In the genomic region with DNA sequence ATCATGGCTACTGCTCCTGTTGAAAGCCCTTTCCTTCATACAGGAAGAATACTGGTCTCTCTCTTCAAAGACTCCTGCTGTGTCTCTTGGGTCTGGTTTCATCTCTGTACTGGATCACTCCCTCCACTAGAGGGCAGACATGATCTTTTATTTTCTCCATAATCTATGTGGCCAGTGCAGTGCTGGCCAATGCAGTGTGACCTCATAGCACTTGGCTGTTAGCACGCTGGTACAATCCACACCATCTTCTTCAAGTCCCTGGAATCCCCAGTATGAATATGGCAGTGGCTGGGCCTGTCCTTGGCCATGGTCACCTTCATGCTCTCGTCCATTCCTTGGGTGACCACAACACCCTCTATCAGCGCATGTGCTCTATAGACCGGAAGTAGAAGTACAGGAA, we compare ENCODE assay signal across 7 mouse cellular contexts. TPM values are rescaled to one million over a fixed set of nuclear protein-coding genes. Genes with fewer than 3 reads are reported as not detected.
DNase-seq lines count a peak whose midpoint lies in the region; TF ChIP-seq lines count a peak whose summit lies in the region.

No protein-coding gene starts in this region.

- TF ChIP-seq EP300 in MEL (IDR thresholded peaks at IDR 0.05; ENCODE audit: low read depth in 1 of 2, low read length in 2 of 2): no peak

- peak; percentile 40 to 41 for DNase-seq in B cell, adult 2 months
- DNase-seq in MEL (ENCODE audit: low read depth, low spot score): peak; percentile 32
- peak; percentile 82 for DNase-seq in embryo, embryonic 10 days (ENCODE audit: low spot score)
- peak; percentile 11 to 44 for DNase-seq in heart, postnatal 14 days
- DNase-seq in layer of hippocampus, adult 9-10 months (ENCODE audit: low spot score): peak; percentile 38
- DNase-seq in midbrain, embryonic 10.5 days (ENCODE audit: low spot score): peak; percentile 36
- DNase-seq in spleen, postnatal 36 days (ENCODE audit: low spot score in 2 of 2): no peak

- intact Hi-C loops in heart, postnatal 14 days (cut with DNase I): no loop called here

- no peaks in the 10 kb centered on the region for H3K36me3 ChIP-seq in MEL (ENCODE audit: control insufficient read depth in 1 of 2, insufficient read depth in 2 of 2, low read length in 2 of 2)
- H3K36me3 ChIP-seq in midbrain, embryonic 10.5 days: peaks cover 67% of the 10 kb centered on the region

- no peaks in the 10 kb centered on the region for H3K27me3 ChIP-seq in MEL (ENCODE audit: control insufficient read depth in 1 of 2, insufficient read depth in 2 of 2, low read length in 2 of 2)
- H3K27me3 ChIP-seq in midbrain, embryonic 10.5 days (ENCODE audit: low read depth, poor library complexity, severe bottlenecking): no peaks in the 10 kb centered on the region

- TF ChIP-seq CTCF in MEL (IDR thresholded peaks at IDR 0.05 in 2 of 3, conservative IDR thresholded peaks at IDR 0.05 in 1 of 3; ENCODE audit: control insufficient read depth in 1 of 3, insufficient read depth in 1 of 3, low read depth in 2 of 3, low read length in 3 of 3, poor library complexity in 1 of 3, severe bottlenecking in 1 of 3): peak; percentile 17 to 66 (median 51); a peak in 5 of 6 replicates

- TF ChIP-seq POLR2A in MEL (IDR thresholded peaks at IDR 0.05; ENCODE audit: control insufficient read depth in 1 of 2, insufficient read depth in 1 of 2, low read depth in 1 of 2, low read length in 2 of 2, poor library complexity in 1 of 2): no peak

- H3K4me3 ChIP-seq in MEL (ENCODE audit: control insufficient read depth in 1 of 2, insufficient read depth in 1 of 2, low read depth in 2 of 2, low read length in 2 of 2): no peak overlapping the region
- H3K4me3 ChIP-seq in midbrain, embryonic 10.5 days: no peak overlapping the region

- no peak overlapping the region for H3K9ac ChIP-seq in MEL (ENCODE audit: control insufficient read depth, low read depth, low read length, poor library complexity, severe bottlenecking)

- H3K9me3 ChIP-seq in MEL (replicated peaks; ENCODE audit: insufficient read depth, low read length): no peaks in the 10 kb centered on the region
- no peaks in the 10 kb centered on the region for H3K9me3 ChIP-seq in midbrain, embryonic 10.5 days (replicated peaks)

- WGBS in midbrain, embryonic 10.5 days: 81% methylated on average over 4 of the region's 4 CpGs

- H3K27ac ChIP-seq in MEL (ENCODE audit: control insufficient read depth, low read depth, low read length): no peak overlapping the region
- H3K27ac ChIP-seq in midbrain, embryonic 10.5 days (replicated peaks): no peak overlapping the region

- no peaks in the 10 kb centered on the region for H3K79me2 ChIP-seq in MEL (ENCODE audit: control insufficient read depth, insufficient read depth, low read length, poor library complexity)

- peak; percentile 45 for TF ChIP-seq RAD21 in MEL (IDR thresholded peaks at IDR 0.05; ENCODE audit: low read depth, low read length)

- no peaks in the 10 kb centered on the region for H3K4me1 ChIP-seq in MEL (ENCODE audit: control insufficient read depth in 1 of 2, insufficient read depth in 2 of 2, low read length in 2 of 2)
- H3K4me1 ChIP-seq in midbrain, embryonic 10.5 days: peaks cover 6% of the 10 kb centered on the region

TF ChIP-seq in MEL, 35 proteins besides CTCF, POLR2A, EP300 and RAD21:
- TF ChIP-seq SMC3 (IDR thresholded peaks at IDR 0.05; ENCODE audit: low read depth, low read length): peak; percentile 47; the same call in 1 of the 2 replicates
- TF ChIP-seq KAT2A (conservative IDR thresholded peaks at IDR 0.05; ENCODE audit: low read depth, low read length): no peak

RNA-seq across cellular contexts. Expression of gene Nucb2, which starts 27.1 kb away (rescaled TPM):
- 5.5 and 5.8 TPM in 2 replicates for total RNA-seq in MEL (2012; rRNA removed)
- 1 to 10 TPM in 1 of 2 experiments, not detected in 1; 6.4 TPM for polyA plus RNA-seq in MEL (2012; ENCODE audit: insufficient read depth in 1 of 2, insufficient read length in 2 of 2, low read depth in 1 of 2, low replicate concordance in 2 of 2, missing spikeins in 1 of 2)
- total RNA-seq in heart, postnatal 14 days (2021): 10 to 100 TPM in 1 of 2 experiments, 1 to 10 TPM in 1; 8.7 to 10.8 TPM
- 11.7 and 11.8 TPM in 2 replicates for polyA plus RNA-seq in midbrain, embryonic 10.5 days (2016; fragmentation: Nextera tagmentation; extraction: Ambion mirVana)

Comparison
In these comparisons a context has a peak if more than half of its experiments do, and no peak if none do; other contexts are left out.
1. DNase-seq: peak in B cell, adult 2 months (2 of 2), MEL (single experiment), embryo, embryonic 10 days (single experiment), heart, postnatal 14 days (2 of 2), layer of hippocampus, adult 9-10 months (single experiment) and midbrain, embryonic 10.5 days (single experiment); none in spleen, postnatal 36 days (0 of 2).